Mouse (Mus musculus) embryo, embryonic 9.5 days (tissue): ENCODE results near the gene B230118H07Rik.

ENCODE experiments used
- DNase-seq: peaks from one replicate; pipeline ENCODE4 v3.0.0-alpha.2; 2017; ENCODE audit errors: extremely low spot score

The B230118H07Rik gene

DNA sequence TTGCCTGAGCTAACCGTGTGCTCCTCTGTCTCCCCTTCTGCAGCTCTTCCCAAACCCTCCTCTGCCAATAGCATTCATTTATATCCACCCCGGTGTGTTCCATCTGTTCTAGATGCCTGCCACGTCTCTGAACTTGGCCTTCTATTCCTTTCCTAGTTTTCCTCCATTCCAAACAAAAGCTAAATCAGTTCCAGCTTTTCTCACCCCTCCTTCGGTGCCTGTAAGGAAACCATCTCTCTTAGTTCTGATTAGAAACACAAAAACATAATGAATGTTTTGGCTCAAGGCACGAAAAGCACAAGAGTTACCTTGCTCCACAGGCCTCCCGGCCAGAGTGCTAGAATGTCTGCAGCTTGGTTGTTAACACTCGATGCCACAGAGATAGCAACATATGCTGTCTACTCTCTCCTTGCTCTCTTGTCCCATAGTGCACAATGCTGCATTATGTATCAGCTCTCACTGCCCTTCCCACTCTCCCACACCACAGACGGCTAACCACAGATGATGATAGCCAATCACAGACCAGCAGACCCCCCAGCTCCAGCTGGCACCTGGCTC, at the start of gene B230118H07Rik, which contains the start of gene Rag1:
TSS of gene B230118H07Rik (minus strand) at position 419 of the 558 bp plus-strand sequence.
TSS of gene Rag1 (minus strand) at position 388 of the 558 bp plus-strand sequence.
- DNase-seq, result no peak

DNA sequence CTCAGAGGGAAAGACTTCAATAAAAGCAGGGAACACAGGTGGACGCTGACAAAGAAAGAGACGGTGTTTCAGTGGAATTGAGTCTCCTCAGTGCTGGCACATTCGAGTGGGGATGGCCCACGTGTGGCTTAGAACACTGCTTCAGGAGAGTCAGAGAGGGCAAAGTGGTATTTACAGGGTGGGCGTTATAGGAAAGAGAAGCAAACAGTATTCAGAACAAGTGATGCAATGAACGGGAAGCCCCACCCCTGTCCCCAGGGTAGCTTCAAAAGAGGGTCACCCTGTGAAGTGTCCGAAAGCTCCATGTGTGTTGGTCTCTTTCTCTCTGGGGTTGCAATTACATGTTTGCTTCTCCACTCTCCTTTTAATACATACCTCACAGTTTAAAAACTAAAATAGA, 46.3 kb upstream of the B230118H07Rik start:
- no peak for DNase-seq

- peak; percentile 9 for DNase-seq
These were observed 44.4 kb upstream of the B230118H07Rik start for GRCm38 (mm10) chr2:101693577-101694215.

GRCm38 (mm10) chr2:101693043-101693442, 43.7 kb upstream of the B230118H07Rik start:
- no peak for DNase-seq

- DNase-seq, result no peak
These were observed 41.0 kb upstream of the B230118H07Rik start for GRCm38 (mm10) chr2:101690252-101690827.

DNA sequence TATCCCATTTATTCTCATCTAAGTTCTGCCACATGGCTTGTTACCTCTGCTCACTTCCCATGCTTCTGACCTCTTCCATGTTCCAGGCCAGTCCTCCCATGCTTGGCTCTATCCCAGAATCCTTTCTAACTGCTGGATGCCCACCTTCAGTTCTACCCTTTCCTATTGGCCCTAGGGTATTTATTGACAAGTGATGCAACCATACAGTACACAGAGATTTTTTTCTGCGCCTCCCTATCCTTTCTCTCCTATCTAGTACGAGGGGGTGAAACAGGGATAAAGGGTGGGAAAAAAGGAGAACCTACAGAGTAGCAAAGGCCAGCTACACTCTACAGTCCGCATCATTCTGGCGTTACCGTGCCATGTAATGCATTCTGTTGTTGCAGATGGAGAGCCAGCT, 38.7 kb upstream of the B230118H07Rik start:
- DNase-seq, result no peak

DNA sequence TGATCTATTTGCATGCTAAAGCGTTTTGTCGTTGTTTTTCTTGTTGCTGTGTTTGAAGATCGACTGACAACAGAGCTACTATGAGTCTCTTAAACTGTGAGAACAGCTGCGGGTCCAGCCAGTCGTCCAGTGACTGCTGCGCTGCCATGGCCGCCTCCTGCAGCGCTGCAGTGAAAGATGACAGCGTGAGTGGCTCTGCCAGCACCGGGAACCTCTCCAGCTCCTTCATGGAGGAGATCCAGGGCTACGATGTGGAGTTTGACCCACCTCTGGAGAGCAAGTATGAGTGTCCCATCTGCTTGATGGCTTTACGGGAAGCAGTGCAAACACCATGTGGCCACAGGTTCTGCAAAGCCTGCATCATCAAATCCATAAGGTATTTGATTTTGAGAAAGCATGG, 35.1 kb upstream of the B230118H07Rik start:
- no peak for DNase-seq

GRCm38 (mm10) chr2:101679164-101679784, 29.9 kb upstream of the B230118H07Rik start:
- DNase-seq, result peak; percentile 20

DNA sequence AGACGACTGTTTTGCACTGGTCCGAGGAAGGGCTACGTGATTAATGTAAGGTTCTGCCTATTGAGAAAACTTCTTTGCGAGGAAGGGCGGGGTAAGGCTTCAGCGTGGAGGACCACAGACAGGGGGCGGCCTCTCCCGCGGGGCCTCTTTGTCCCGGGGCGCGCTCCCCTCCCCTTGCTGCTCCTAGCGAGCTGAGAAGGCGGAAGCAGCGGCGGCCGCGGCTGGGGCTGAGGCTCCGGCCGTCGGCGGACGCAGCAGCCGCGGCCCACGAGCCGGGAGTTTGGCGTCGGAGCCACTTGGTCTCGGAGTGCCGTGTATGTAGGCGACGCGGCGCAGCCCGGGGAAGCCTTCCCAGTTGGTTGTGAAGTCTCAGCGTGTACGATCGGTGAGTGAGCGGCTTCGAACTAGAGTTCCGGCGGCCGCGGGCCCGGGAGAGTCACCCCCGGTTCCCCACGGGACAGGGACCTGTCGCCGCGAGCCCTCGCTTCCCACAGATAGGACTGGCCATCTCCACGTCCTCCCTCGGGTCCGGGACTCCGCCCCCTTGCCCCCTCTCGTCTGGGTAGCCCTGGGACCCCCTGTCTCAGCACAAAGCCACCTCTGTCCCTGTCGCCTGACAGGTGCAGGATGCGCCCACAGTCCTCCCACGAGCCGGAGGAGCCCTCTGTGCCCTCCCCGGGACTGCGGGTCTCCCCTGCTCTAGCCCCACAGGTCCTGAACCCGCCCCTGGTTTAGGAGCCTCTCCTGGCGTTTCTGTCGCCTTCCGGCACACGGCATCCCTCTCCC, 29.1 kb upstream of the B230118H07Rik start, which contains the start of gene Traf6:
TSS of gene Traf6 (plus strand) at position 194 of the 786 bp plus-strand sequence.
- DNase-seq, result peak; percentile 90

GRCm38 (mm10) chr2:101673547-101673946, 24.2 kb upstream of the B230118H07Rik start:
- no peak for DNase-seq

DNA sequence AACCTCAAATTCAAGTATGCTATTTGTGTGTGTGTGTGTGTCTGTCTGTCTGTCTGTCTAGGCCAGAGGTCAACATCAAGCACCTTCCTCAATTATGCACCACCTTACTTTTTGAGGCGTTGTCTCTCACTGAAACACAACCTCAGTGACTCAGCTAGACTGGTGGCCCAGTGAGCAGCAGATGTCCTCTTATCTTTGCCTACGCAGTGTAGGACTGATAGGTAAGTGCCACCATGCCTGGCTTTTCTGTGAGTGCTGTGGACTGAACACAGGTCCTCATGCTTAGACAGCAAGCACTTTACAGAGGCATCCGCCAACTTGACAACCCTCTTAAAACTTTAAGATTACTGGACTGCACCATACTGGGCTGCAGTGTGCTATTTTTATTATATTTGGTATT, 19.4 kb upstream of the B230118H07Rik start:
- DNase-seq, result no peak

DNA sequence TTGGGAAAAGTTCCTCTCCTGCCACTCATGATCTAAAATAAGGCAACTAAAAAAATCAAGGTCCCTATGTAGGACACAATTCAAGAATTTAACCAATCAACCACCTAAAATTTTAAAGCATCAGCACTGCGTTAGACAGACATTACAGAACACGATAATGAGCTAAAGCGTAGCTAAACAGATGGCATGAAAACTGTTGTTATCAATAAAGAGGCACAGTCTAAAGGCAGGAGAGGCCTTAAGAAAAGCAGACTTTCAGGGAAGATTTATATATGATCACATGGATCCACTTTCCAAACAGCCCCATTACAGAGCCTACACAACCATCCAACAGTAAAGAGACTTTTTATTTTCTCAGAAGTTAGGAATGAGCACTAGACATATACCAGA, 16.4 kb upstream of the B230118H07Rik start:
- no peak for DNase-seq

GRCm38 (mm10) chr2:101665058-101665702, 15.8 kb upstream of the B230118H07Rik start:
- DNase-seq, result peak; percentile 77

DNA sequence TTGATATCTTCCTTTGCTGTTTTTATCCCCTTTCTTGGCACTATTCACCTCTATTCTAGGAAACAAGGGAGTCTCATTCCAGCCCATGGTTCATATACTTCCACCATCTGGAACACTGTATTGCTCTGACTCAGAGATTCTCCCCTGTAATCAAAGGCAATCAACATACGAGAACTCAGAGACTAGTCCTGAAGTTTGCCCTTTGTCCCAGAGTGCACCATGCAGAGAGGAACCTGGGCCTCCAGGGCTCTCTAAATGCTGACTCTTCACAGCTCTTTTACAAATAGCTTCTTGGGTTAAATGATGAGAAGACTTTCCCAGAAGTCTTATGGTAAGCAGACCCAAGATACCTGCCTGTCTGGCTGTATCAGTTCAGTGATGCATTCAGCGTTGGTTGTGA, 11.2 kb upstream of the B230118H07Rik start:
- no peak for DNase-seq

- DNase-seq, result peak; percentile 57
These were observed 3.7 kb upstream of the B230118H07Rik start for GRCm38 (mm10) chr2:101652921-101653597.

DNA sequence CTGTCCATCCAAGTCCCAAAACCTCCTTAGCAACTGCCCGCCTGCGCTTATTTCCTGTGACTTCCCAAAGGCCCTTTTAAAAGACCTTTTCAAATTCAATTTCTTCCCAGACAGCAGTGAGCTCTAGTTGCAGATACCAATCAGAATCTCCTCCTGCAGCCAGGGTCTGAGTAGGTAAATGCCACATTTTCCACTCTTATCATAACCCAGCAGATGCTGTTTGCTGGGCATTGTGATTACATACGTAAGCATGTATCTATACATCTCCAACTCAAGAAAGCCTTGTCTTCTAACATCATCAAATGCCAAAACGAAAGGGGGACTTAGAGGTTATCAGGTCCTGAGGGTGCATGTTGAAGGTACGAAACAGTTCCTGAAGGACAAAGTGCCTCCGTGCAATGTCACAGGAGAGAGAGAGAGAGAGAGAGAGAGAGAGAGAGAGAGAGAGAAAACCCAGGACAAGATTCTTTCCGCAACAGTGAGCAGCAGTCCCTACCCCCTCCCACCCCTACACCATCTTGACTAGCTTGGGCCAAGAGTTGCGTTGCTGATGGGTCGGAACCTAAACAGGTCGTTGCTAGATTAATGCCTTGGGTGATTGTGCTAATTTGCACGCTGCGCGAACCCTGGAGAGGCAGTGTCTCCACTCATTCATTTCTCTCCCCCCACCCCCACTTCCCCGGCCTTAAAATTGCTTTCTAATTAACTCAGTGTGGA, 3.0 kb upstream of the B230118H07Rik start:
- DNase-seq, result no peak

DNA sequence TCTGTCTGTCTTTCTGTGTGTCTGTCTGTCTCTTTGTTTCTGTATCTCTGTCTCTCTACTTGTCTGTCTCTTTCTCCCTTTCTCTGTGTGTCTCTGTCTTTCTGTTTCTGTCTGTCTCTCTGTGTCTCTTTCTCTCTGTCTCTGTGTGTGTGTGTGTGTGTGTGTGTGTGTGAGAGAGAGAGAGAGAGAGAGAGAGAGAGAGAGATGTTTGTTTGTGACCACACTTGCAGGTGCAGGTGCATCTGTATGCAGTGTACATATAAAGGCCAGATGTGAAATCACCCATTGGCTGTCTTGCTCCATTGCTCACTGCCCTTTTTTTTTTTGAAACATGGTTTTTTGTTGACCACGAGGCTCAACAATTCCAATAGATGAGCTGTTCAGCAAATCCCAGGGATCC, 1.1 kb upstream of the B230118H07Rik start:
- DNase-seq, result no peak

- no peak for DNase-seq
These were observed 971 bp downstream of the B230118H07Rik start for GRCm38 (mm10) chr2:101648361-101648760.

DNA sequence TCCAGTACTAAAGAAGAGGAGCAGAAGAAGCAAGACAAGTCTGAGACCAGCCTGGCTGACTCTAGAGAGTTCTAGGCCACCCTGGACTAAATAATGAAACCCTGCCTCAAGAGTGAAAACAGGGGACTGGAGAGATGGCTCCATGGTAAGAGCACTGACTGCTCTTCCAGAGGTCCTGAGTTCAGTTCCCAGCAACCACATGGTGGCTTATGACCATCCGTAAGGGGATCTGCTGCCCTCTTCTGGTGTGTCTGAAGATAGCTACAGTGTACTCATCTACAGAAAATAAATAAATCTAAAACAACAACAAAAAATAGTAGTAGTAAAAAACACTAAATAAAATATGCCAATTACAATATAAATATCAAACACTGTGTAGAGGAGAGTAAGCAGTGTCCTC, 3.5 kb downstream of the B230118H07Rik start:
- no peak for DNase-seq

- DNase-seq, result no peak
These were observed 9.4 kb downstream of the B230118H07Rik start for GRCm38 (mm10) chr2:101639840-101640350.
